Mouse (Mus musculus) hindbrain, embryonic 16.5 days (tissue): ENCODE results near the gene Armc9. TPM values are rescaled to one million over a fixed set of nuclear protein-coding genes. Genes with fewer than 3 reads are reported as not detected.

ENCODE experiments used
- ATAC-seq: fragments of 200-750 bp; cut with Nextera tagmentation; 2 replicates; pipeline ENCODE4 v1.8.0; 2017; ENCODE audit warnings: moderate TSS enrichment, moderate library complexity
- H3K27ac ChIP-seq: fragments of 300-500 bp; sonication (generic); 2 replicates; pipeline ENCODE4 v1.5.1; 2014; ENCODE audit warnings: low read depth, mild to moderate bottlenecking, control low read depth, low read length, moderate library complexity
- H3K27me3 ChIP-seq: fragments of 300-500 bp; sonication (generic); replicated peaks from 2 replicates; pipeline ENCODE4 v1.6.1; 2014; ENCODE audit warnings: low read length; ENCODE audit not compliant: control insufficient read depth, insufficient read depth
- H3K36me3 ChIP-seq: fragments of 300-500 bp; sonication (generic); 2 replicates; pipeline ENCODE4 v1.6.1; 2014; ENCODE audit warnings: mild to moderate bottlenecking, low read length, moderate library complexity, mixed read lengths; ENCODE audit not compliant: control insufficient read depth, insufficient read depth
- H3K4me1 ChIP-seq: fragments of 300-500 bp; sonication (generic); 2 replicates; pipeline ENCODE4 v1.6.1; 2014; ENCODE audit warnings: low read depth, low read length; ENCODE audit not compliant: control insufficient read depth, insufficient read depth
- H3K4me2 ChIP-seq: fragments of 300-500 bp; sonication (generic); 2 replicates; pipeline ENCODE4 v1.6.1; 2014; ENCODE audit warnings: mild to moderate bottlenecking, low read length, control low read depth, moderate library complexity
- H3K4me3 ChIP-seq: fragments of 300-500 bp; sonication (generic); 2 replicates; pipeline ENCODE4 v1.5.1; 2014; ENCODE audit warnings: mild to moderate bottlenecking, low read length, control low read depth, moderate library complexity
- H3K9ac ChIP-seq: fragments of 300-500 bp; sonication (generic); 2 replicates; pipeline ENCODE4 v1.6.1; 2014; ENCODE audit warnings: low read depth, mild to moderate bottlenecking, control low read depth, low read length, moderate library complexity
- H3K9me3 ChIP-seq: fragments of 300-500 bp; sonication (generic); 2 replicates; pipeline ENCODE4 v1.6.1; 2014; ENCODE audit warnings: mild to moderate bottlenecking, low read length, moderate library complexity; ENCODE audit not compliant: control insufficient read depth
- WGBS: fragments of 180-500 bp; shearing (Covaris S2); extraction: QIAGEN DNeasy Blood & Tissue Kit; methylation state at CpG from one replicate; pipeline ENCODE4 v1.1.7; 2014; 5-methylcytosine and 5-hydroxymethylcytosine counted together
- polyA plus RNA-seq: library from polyadenylated mRNA; unstranded; fragments of >200 nt; fragmentation: Nextera tagmentation; extraction: Ambion mirVana; gene quantifications from 2 replicates; pipeline ENCODE4 v1.2.1, GENCODE M21; 2015

The Armc9 gene
- polyA plus RNA-seq, 1 experiment from 2014 or later = 34.5 TPM

- Histone ChIP-seq H3K9me3 (no peaks in the 10 kb centered on the region), H3K4me1 (peaks cover 3% of the 10 kb centered on the region; the same call in 1 of the 2 replicates), H3K4me3 (no peak overlapping the region), H3K9ac (no peak overlapping the region), H3K27ac (no peak overlapping the region), H3K4me2 (no peak overlapping the region), H3K27me3 (no peaks in the 10 kb centered on the region), H3K36me3 (no peaks in the 10 kb centered on the region)
- ATAC-seq = no peak
- 40% methylated on average over 16 of the region's 16 CpGs for WGBS
Observed at GRCm38 (mm10) chr1:86313096-86313771, 158.7 kb downstream of the Armc9 start.

DNA sequence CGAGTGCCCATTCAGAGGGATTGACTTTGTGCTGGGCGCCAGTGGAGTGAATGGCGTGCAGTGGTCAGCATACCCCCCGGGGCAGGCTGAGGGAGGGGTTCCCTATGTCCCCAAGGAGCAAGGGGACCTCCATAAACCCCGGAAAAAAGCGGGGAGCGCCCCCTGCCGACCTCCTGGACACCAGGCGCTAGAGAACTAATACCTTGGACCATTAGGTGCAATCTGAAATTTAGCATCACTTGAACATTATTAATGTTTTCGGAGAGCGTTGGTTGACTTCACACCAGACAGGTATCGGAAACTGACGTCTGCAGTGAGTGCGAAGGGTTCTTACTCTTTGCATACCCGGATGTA, 159.2 kb downstream of the Armc9 start:
- Histone ChIP-seq H3K9me3 (no peaks in the 10 kb centered on the region), H3K4me2 (no peak overlapping the region), H3K9ac (no peak overlapping the region), H3K36me3 (no peaks in the 10 kb centered on the region), H3K27me3 (no peaks in the 10 kb centered on the region), H3K27ac (no peak overlapping the region), H3K4me1 (peaks cover 3% of the 10 kb centered on the region; the same call in 1 of the 2 replicates), H3K4me3 (no peak overlapping the region)
- whole genome bisulfite sequencing = 26% methylated on average over 15 of the region's 15 CpGs
- ATAC-seq = no peak

DNA sequence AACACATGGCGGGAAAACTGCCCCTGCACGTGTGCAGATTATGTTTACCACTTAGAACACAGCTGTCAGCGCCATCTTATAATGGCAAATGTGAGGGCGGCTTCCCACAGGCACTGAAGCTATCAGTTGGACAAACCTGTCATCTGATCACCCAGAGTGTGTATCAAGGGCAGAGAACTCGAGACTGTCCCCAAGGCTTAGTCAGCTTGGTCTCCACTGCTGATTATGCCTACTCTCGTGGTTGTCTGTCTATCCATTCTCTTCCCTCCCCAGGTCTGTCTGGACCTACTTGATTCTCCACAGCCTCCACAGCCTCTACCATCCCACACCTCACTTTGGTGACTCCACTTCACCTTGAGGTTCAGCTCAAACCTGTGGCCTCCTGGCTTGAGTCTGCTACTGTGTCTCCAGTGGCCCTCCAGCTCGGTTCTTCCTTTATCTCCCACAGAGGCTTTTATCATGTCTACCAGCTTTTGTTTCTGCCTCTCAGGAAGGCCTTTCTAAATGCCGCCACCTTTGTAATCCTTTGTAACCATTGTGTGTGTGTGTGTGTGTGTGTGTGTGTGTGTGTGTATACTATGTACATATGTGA, 166.3 kb downstream of the Armc9 start:
- H3K4me1 ChIP-seq = no peaks in the 10 kb centered on the region
- no peaks in the 10 kb centered on the region for H3K27me3 ChIP-seq
- no peaks in the 10 kb centered on the region for H3K36me3 ChIP-seq
- no peak overlapping the region for H3K4me2 ChIP-seq
- H3K4me3 ChIP-seq = no peak overlapping the region
- no peak for ATAC-seq
- 87% methylated on average over 6 of the region's 8 CpGs for WGBS
- H3K9ac ChIP-seq = no peak overlapping the region
- no peaks in the 10 kb centered on the region for H3K9me3 ChIP-seq
- H3K27ac ChIP-seq = no peak overlapping the region

Other genes starting within 250 kb of the Armc9 start
- 7.5 and 9.5 TPM in 2 replicates for gene 4933407L21Rik, start 226.3 kb upstream of the Armc9 start, polyA plus RNA-seq
- 0.21 TPM in 2 replicates for gene Gpr55, start 193.8 kb upstream of the Armc9 start, polyA plus RNA-seq
- gene Spata3, start 138.0 kb upstream of the Armc9 start, polyA plus RNA-seq = 0.56 and 0.89 TPM in 2 replicates
- 11.6 and 12.4 TPM in 2 replicates for gene 2810459M11Rik, start 108.9 kb upstream of the Armc9 start, polyA plus RNA-seq
- gene Psmd1, start 90.4 kb upstream of the Armc9 start, polyA plus RNA-seq = 193 and 196 TPM in 2 replicates
- gene Htr2b, start 42.8 kb upstream of the Armc9 start, polyA plus RNA-seq = 0.14 and 0.50 TPM in 2 replicates
- 0.37 and 0.56 TPM in 2 replicates for gene Gm21972, start 21.1 kb upstream of the Armc9 start, polyA plus RNA-seq
- gene B3gnt7, start 148.1 kb downstream of the Armc9 start, polyA plus RNA-seq = 9.9 and 10.6 TPM in 2 replicates
- gene Ncl, start 204.6 kb downstream of the Armc9 start, polyA plus RNA-seq = 205 and 214 TPM in 2 replicates